Mouse (Mus musculus): ENCODE results near the gene Iqgap2. TPM values are rescaled to one million over a fixed set of nuclear protein-coding genes. Genes with fewer than 3 reads are reported as not detected.

The Iqgap2 gene
- total and polyA plus RNA-seq, 3 experiments: 0.08 to 0.14 (median 0.11) TPM

GRCm38 (mm10) chr13:95745451-95745850, 146.3 kb downstream of the Iqgap2 start:
- no peak overlapping the region for H3K4me3 ChIP-seq (replicated peaks in 1 of 3; ENCODE audit: low read depth in 2 of 3, low read length in 2 of 3, poor library complexity in 1 of 3)
- in situ Hi-C loops (cut with MboI; ENCODE audit: low pct_ligation_motif_present, low pct_unique_long_range_greater_than_20kb, low sequenced_read_pairs) (no loop called here), dilution Hi-C loops (cut with MboI; ENCODE audit: extremely low pct_ligation_motif_present, extremely low pct_unique_long_range_greater_than_20kb, low sequenced_read_pairs) (no loop called here)
- no peak for DNase-seq (ENCODE audit: extremely low read depth)
- H3K4me1 ChIP-seq (ENCODE audit: control insufficient read depth in 1 of 2, insufficient read depth in 2 of 2): no peaks in the 10 kb centered on the region
- no peak overlapping the region for H3K4me2 ChIP-seq (ENCODE audit: insufficient read depth, low read depth, poor library complexity, severe bottlenecking)
- H3K9ac ChIP-seq (ENCODE audit: insufficient read depth, low read depth): no peak overlapping the region
- H3K9me3 ChIP-seq (replicated peaks; ENCODE audit: low read length): no peaks in the 10 kb centered on the region
- H3K27ac ChIP-seq (ENCODE audit: insufficient read depth, low read depth): no peak overlapping the region
- no peak for TF ChIP-seq E2F4 (IDR thresholded peaks at IDR 0.05; ENCODE audit: insufficient replicate concordance, low read depth, low read length)
- no peak for TF ChIP-seq PAX5 (IDR thresholded peaks at IDR 0.05; ENCODE audit: low read length)
- peaks cover 2% of the 10 kb centered on the region for H3K27me3 ChIP-seq (replicated peaks)
- no peaks in the 10 kb centered on the region for H3K79me2 ChIP-seq (replicated peaks; ENCODE audit: control insufficient read depth, extremely low read depth, insufficient read depth, poor library complexity, severe bottlenecking)
- H3K36me3 ChIP-seq (replicated peaks in 1 of 2; ENCODE audit: control insufficient read depth in 1 of 2, insufficient read depth in 1 of 2, low read length in 1 of 2): no peaks in the 10 kb centered on the region

- H3K27me3 ChIP-seq (replicated peaks): peaks cover 2% of the 10 kb centered on the region
- in situ Hi-C loops (cut with MboI; ENCODE audit: low pct_ligation_motif_present, low pct_unique_long_range_greater_than_20kb, low sequenced_read_pairs): no loop called here
- H3K27ac ChIP-seq (ENCODE audit: insufficient read depth, low read depth): no peak overlapping the region
- TF ChIP-seq POLR2A (IDR thresholded peaks at IDR 0.05; ENCODE audit: low read depth, low read length) (no peak), SIN3A (IDR thresholded peaks at IDR 0.05; ENCODE audit: low read length) (no peak), MAFK (IDR thresholded peaks at IDR 0.05; ENCODE audit: insufficient replicate concordance, low read length) (no peak), SMC3 (IDR thresholded peaks at IDR 0.05; ENCODE audit: low read depth, low read length) (no peak), MEF2A (IDR thresholded peaks at IDR 0.05; ENCODE audit: borderline replicate concordance, low read depth, low read length) (no peak), NELFE (IDR thresholded peaks at IDR 0.05; ENCODE audit: low read depth, low read length) (no peak), ETS1 (conservative IDR thresholded peaks at IDR 0.05; ENCODE audit: low read depth, low read length) (no peak), ELF1 (IDR thresholded peaks at IDR 0.05; ENCODE audit: low read depth, low read length) (no peak), ZNF384 (IDR thresholded peaks at IDR 0.05; ENCODE audit: low read depth, low read length) (no peak), CHD2 (IDR thresholded peaks at IDR 0.05; ENCODE audit: low read length) (no peak), PAX5 (IDR thresholded peaks at IDR 0.05; ENCODE audit: low read length) (no peak)
- H3K79me2 ChIP-seq (replicated peaks; ENCODE audit: control insufficient read depth, extremely low read depth, insufficient read depth, poor library complexity, severe bottlenecking): no peaks in the 10 kb centered on the region
- DNase-seq (ENCODE audit: extremely low read depth): no peak
- no peak overlapping the region for H3K9ac ChIP-seq (ENCODE audit: insufficient read depth, low read depth)
- no peaks in the 10 kb centered on the region for H3K9me3 ChIP-seq (replicated peaks; ENCODE audit: low read length)
- no peaks in the 10 kb centered on the region for H3K4me1 ChIP-seq (ENCODE audit: control insufficient read depth in 1 of 2, insufficient read depth in 2 of 2)
- dilution Hi-C loops (cut with MboI; ENCODE audit: extremely low pct_ligation_motif_present, extremely low pct_unique_long_range_greater_than_20kb, low sequenced_read_pairs): no loop called here
- no peak overlapping the region for H3K4me3 ChIP-seq (replicated peaks in 1 of 3; ENCODE audit: low read depth in 2 of 3, low read length in 2 of 3, poor library complexity in 1 of 3)
- H3K36me3 ChIP-seq (replicated peaks in 1 of 2; ENCODE audit: control insufficient read depth in 1 of 2, insufficient read depth in 1 of 2, low read length in 1 of 2): no peaks in the 10 kb centered on the region
- H3K4me2 ChIP-seq (ENCODE audit: insufficient read depth, low read depth, poor library complexity, severe bottlenecking): no peak overlapping the region
Observed at GRCm38 (mm10) chr13:95742881-95743466, 148.7 kb downstream of the Iqgap2 start.

- no peaks in the 10 kb centered on the region for H3K79me2 ChIP-seq (replicated peaks; ENCODE audit: control insufficient read depth, extremely low read depth, insufficient read depth, poor library complexity, severe bottlenecking)
- peaks cover 2% of the 10 kb centered on the region for H3K27me3 ChIP-seq (replicated peaks)
- no peaks in the 10 kb centered on the region for H3K9me3 ChIP-seq (replicated peaks; ENCODE audit: low read length)
- dilution Hi-C loops (cut with MboI; ENCODE audit: extremely low pct_ligation_motif_present, extremely low pct_unique_long_range_greater_than_20kb, low sequenced_read_pairs) (no loop called here), in situ Hi-C loops (cut with MboI; ENCODE audit: low pct_ligation_motif_present, low pct_unique_long_range_greater_than_20kb, low sequenced_read_pairs) (no loop called here)
- no peaks in the 10 kb centered on the region for H3K4me1 ChIP-seq (ENCODE audit: control insufficient read depth in 1 of 2, insufficient read depth in 2 of 2)
- DNase-seq (ENCODE audit: extremely low read depth): no peak
- no peak overlapping the region for H3K4me3 ChIP-seq (replicated peaks in 1 of 3; ENCODE audit: low read depth in 2 of 3, low read length in 2 of 3, poor library complexity in 1 of 3)
- no peak for TF ChIP-seq MXI1 (IDR thresholded peaks at IDR 0.05; ENCODE audit: low read depth, low read length)
- TF ChIP-seq BHLHE40 (IDR thresholded peaks at IDR 0.05; ENCODE audit: low read depth, low read length): no peak
- TF ChIP-seq NELFE (IDR thresholded peaks at IDR 0.05; ENCODE audit: low read depth, low read length): no peak
- no peak for TF ChIP-seq MAZ (IDR thresholded peaks at IDR 0.05; ENCODE audit: low read depth, low read length)
- TF ChIP-seq MAFK (IDR thresholded peaks at IDR 0.05; ENCODE audit: insufficient replicate concordance, low read length): no peak
- no peak for TF ChIP-seq CHD1 (IDR thresholded peaks at IDR 0.05; ENCODE audit: low read depth, low read length)
- no peak for TF ChIP-seq ETS1 (conservative IDR thresholded peaks at IDR 0.05; ENCODE audit: low read depth, low read length)
- no peak for TF ChIP-seq POLR2AphosphoS2 (IDR thresholded peaks at IDR 0.05; ENCODE audit: low read depth, low read length)
- TF ChIP-seq RAD21 (IDR thresholded peaks at IDR 0.05; ENCODE audit: low read depth, low read length): no peak
- no peak for TF ChIP-seq UBTF (IDR thresholded peaks at IDR 0.05; ENCODE audit: low read depth, low read length)
- TF ChIP-seq MYC (IDR thresholded peaks at IDR 0.05; ENCODE audit: low read depth, low read length): no peak
- no peak for TF ChIP-seq ZMIZ1 (IDR thresholded peaks at IDR 0.05; ENCODE audit: low read depth, low read length)
- TF ChIP-seq JUN (IDR thresholded peaks at IDR 0.05; ENCODE audit: insufficient read depth, low read depth, low read length): no peak
- TF ChIP-seq IRF4 (IDR thresholded peaks at IDR 0.05; ENCODE audit: low read depth, low read length): no peak
- no peak for TF ChIP-seq E2F4 (IDR thresholded peaks at IDR 0.05; ENCODE audit: insufficient replicate concordance, low read depth, low read length)
- no peak overlapping the region for H3K4me2 ChIP-seq (ENCODE audit: insufficient read depth, low read depth, poor library complexity, severe bottlenecking)
- H3K9ac ChIP-seq (ENCODE audit: insufficient read depth, low read depth): no peak overlapping the region
- no peaks in the 10 kb centered on the region for H3K36me3 ChIP-seq (replicated peaks in 1 of 2; ENCODE audit: control insufficient read depth in 1 of 2, insufficient read depth in 1 of 2, low read length in 1 of 2)
- H3K27ac ChIP-seq (ENCODE audit: insufficient read depth, low read depth): no peak overlapping the region
Observed at GRCm38 (mm10) chr13:95741813-95742689, 149.7 kb downstream of the Iqgap2 start.
